Mouse (Mus musculus) heart, embryonic 15.5 days (tissue): ENCODE results near the gene Dusp22. TPM values are rescaled to one million over a fixed set of nuclear protein-coding genes. Genes with fewer than 3 reads are reported as not detected.

ENCODE experiments used
- ATAC-seq: fragments of 200-750 bp; cut with Nextera tagmentation; replicated peaks from 2 replicates; pipeline ENCODE4 v1.8.0; 2017; ENCODE audit warnings: low read depth, moderate TSS enrichment; ENCODE audit not compliant: insufficient number of reproducible peaks, insufficient read depth, low FRiP score
- H3K27ac ChIP-seq: fragments of 300-500 bp; sonication (generic); 2 replicates; pipeline ENCODE4 v1.5.1; 2015; ENCODE audit warnings: mild to moderate bottlenecking, inconsistent platforms
- H3K27me3 ChIP-seq: fragments of 300-500 bp; sonication (generic); 2 replicates; pipeline ENCODE4 v1.6.1; 2015; ENCODE audit warnings: inconsistent platforms
- H3K36me3 ChIP-seq: fragments of 300-500 bp; sonication (generic); 2 replicates; pipeline ENCODE4 v1.6.1; 2015; ENCODE audit warnings: mild to moderate bottlenecking, inconsistent platforms
- H3K4me1 ChIP-seq: fragments of 300-500 bp; sonication (generic); replicated peaks from 2 replicates; pipeline ENCODE4 v1.6.1; 2015; ENCODE audit warnings: inconsistent platforms
- H3K4me2 ChIP-seq: fragments of 300-500 bp; sonication (generic); 2 replicates; pipeline ENCODE4 v1.6.1; 2015; ENCODE audit warnings: inconsistent platforms, mild to moderate bottlenecking, moderate library complexity
- H3K4me3 ChIP-seq: fragments of 300-500 bp; sonication (generic); 2 replicates; pipeline ENCODE4 v1.5.1; 2015; ENCODE audit warnings: mild to moderate bottlenecking, inconsistent platforms
- H3K9ac ChIP-seq: fragments of 300-500 bp; sonication (generic); 2 replicates; pipeline ENCODE4 v1.6.1; 2015; ENCODE audit warnings: mild to moderate bottlenecking, inconsistent platforms
- H3K9me3 ChIP-seq: fragments of 300-500 bp; sonication (generic); replicated peaks from 2 replicates; pipeline ENCODE4 v1.6.1; 2016; ENCODE audit warnings: inconsistent platforms
- WGBS: fragments of 180-500 bp; shearing (Covaris S2); methylation state at CpG from one replicate; pipeline ENCODE4 v1.1.7; 2015; ENCODE audit warnings: mixed read lengths; 5-methylcytosine and 5-hydroxymethylcytosine counted together
- polyA plus RNA-seq: library from polyadenylated mRNA; unstranded; fragments of >200 nt; fragmentation: Nextera tagmentation; extraction: Ambion mirVana; gene quantifications from 2 replicates; pipeline ENCODE4 v1.2.1, GENCODE M21; 2015

Dusp22 gene
- polyA plus RNA-seq, 1 experiment from 2014 or later, result 15.5 TPM

- no peak for ATAC-seq
- no peak overlapping the region for H3K4me2 ChIP-seq
- no peaks in the 10 kb centered on the region for H3K36me3 ChIP-seq
Observed at GRCm38 (mm10) chr13:30722601-30723000, 62.8 kb downstream of the Dusp22 start.

GRCm38 (mm10) chr13:30723258-30723657 lies 63.5 kb downstream of the Dusp22 start:
- no peak overlapping the region for H3K27ac ChIP-seq
- no peaks in the 10 kb centered on the region for H3K9me3 ChIP-seq
- no peak for ATAC-seq
- no peak overlapping the region for H3K4me3 ChIP-seq
- no peaks in the 10 kb centered on the region for H3K27me3 ChIP-seq
- no peaks in the 10 kb centered on the region for H3K36me3 ChIP-seq
- no peak overlapping the region for H3K4me2 ChIP-seq
- H3K9ac ChIP-seq, result no peak overlapping the region
- H3K4me1 ChIP-seq, result peaks cover 2% of the 10 kb centered on the region; the same call in 1 of the 2 replicates
- WGBS, result 58% methylated on average over 5 of the region's 5 CpGs

More at GRCm38 (mm10) chr13:30722601-30723000, 62.8 kb downstream of the Dusp22 start:
- H3K4me1 ChIP-seq, result peaks cover 2% of the 10 kb centered on the region; the same call in 1 of the 2 replicates
- H3K27me3 ChIP-seq, result no peaks in the 10 kb centered on the region
- no peak overlapping the region for H3K27ac ChIP-seq
- no peak overlapping the region for H3K4me3 ChIP-seq
- 15% methylated on average over 7 of the region's 7 CpGs for WGBS
- no peaks in the 10 kb centered on the region for H3K9me3 ChIP-seq
- H3K9ac ChIP-seq, result no peak overlapping the region

DNA sequence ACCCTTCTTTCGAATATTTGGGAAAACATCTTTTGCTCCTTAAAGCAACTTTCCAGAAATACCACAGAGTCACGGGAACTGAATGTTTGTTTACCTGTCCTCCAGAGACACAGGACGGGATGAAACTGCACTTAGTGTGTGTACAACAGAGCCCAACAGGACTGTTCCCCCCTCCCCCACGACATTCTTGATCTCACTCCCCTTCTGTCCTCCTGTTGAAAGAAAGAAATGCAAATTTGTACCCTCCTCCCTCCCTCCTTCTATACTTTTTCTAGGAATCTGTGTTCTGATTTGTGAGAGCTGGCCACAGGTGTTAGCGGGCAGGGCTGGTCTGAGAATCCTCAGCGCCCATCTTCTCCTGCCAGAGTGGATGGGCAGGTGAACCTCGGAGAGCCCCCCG lies 64.1 kb downstream of the Dusp22 start:
- no peak overlapping the region for H3K4me2 ChIP-seq
- no peaks in the 10 kb centered on the region for H3K36me3 ChIP-seq
- no peak overlapping the region for H3K4me3 ChIP-seq
- peaks cover 2% of the 10 kb centered on the region; the same call in 1 of the 2 replicates for H3K4me1 ChIP-seq
- WGBS, result 57% methylated on average over 8 of the region's 8 CpGs
- H3K27me3 ChIP-seq, result no peaks in the 10 kb centered on the region
- no peak overlapping the region for H3K27ac ChIP-seq
- ATAC-seq, result no peak
- no peak overlapping the region for H3K9ac ChIP-seq
- H3K9me3 ChIP-seq, result no peaks in the 10 kb centered on the region

GRCm38 (mm10) chr13:30724691-30725271 lies 65.0 kb downstream of the Dusp22 start:
- H3K4me3 ChIP-seq, result no peak overlapping the region
- H3K27ac ChIP-seq, result no peak overlapping the region
- no peaks in the 10 kb centered on the region for H3K27me3 ChIP-seq
- H3K4me2 ChIP-seq, result no peak overlapping the region
- no peaks in the 10 kb centered on the region for H3K36me3 ChIP-seq
- no peak for ATAC-seq
- peaks cover 2% of the 10 kb centered on the region; the same call in 1 of the 2 replicates for H3K4me1 ChIP-seq
- WGBS, result 30% methylated on average over 7 of the region's 7 CpGs
- H3K9me3 ChIP-seq, result no peaks in the 10 kb centered on the region
- no peak overlapping the region for H3K9ac ChIP-seq

DNA sequence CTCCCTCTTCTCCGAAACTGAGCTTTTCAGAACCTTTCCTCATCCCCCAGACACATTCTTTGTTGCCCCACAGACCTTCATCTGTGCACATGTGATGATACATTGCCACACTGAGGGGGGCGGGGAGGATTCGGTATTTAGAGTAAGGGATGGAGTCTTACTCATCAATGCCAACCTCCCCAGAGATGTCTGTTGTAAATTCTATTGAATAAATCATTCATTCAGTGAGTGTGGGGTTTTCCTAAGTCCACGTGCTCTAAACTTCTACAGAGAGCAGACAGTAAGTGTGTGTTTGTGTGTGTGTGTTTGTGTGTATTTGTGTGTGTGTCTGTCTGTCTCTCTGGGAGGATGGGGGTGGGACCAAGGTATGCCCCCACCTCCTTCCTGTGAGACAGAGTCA lies 67.1 kb downstream of the Dusp22 start:
- H3K27ac ChIP-seq, result no peak overlapping the region
- H3K36me3 ChIP-seq, result no peaks in the 10 kb centered on the region
- 85% methylated on average over 4 of the region's 4 CpGs for WGBS

DNA sequence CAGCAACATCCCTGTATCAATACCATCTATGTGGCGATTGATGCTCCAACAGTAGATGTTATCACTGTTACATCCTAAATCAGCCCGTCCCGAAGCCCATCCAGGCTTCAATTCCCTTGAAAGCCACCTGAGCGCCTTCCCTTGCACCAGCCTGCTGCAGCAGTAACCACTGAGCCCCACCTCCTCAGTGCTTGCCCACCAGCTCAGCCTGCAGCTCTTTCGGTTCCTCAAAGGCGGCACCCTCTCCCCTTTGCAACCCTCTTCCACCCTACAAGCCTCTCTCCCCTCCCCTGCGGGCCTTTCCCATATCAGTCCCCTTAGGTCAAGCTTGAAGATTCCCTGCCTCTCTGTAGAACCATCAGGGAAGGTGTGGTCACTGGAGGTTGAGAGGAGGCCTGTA lies 68.4 kb downstream of the Dusp22 start:
- H3K4me3 ChIP-seq, result no peak overlapping the region
- no peak for ATAC-seq
- H3K27ac ChIP-seq, result no peak overlapping the region
- WGBS, result 81% methylated on average over 7 of the region's 7 CpGs
- no peaks in the 10 kb centered on the region for H3K9me3 ChIP-seq
- no peaks in the 10 kb centered on the region for H3K27me3 ChIP-seq
- H3K4me1 ChIP-seq, result 0 out of 2 replicates have a peak, but pooled peaks cover 2% of the 10 kb centered on the region
- no peak overlapping the region for H3K9ac ChIP-seq
- H3K4me2 ChIP-seq, result no peak overlapping the region
- no peaks in the 10 kb centered on the region for H3K36me3 ChIP-seq

More for the DNA sequence above, 67.1 kb downstream of the Dusp22 start:
- no peak overlapping the region for H3K4me3 ChIP-seq
- no peak overlapping the region for H3K9ac ChIP-seq
- H3K27me3 ChIP-seq, result no peaks in the 10 kb centered on the region
- no peak overlapping the region for H3K4me2 ChIP-seq
- peaks cover 2% of the 10 kb centered on the region; the same call in 1 of the 2 replicates for H3K4me1 ChIP-seq
- no peaks in the 10 kb centered on the region for H3K9me3 ChIP-seq
- ATAC-seq, result no peak

DNA sequence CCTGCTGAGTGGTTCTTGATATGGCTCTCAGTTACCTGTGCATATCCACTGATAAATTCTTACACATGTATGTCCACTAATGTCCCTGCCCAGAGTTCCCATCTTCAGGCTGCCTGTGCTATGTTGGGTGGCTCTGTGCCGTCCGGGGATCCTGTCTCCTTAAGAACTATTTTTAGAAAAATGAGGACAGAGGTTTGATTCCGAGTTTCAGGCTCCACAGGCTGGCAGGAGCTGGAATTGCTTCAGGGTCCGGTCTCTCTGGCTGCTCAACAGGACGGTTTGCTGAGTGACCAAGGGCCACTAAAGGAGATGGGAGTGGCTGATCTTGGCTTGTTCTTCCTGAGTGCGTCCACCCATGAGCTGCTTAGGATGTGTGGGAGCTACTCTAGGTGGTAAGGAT lies 69.4 kb downstream of the Dusp22 start:
- Histone ChIP-seq H3K36me3 (no peaks in the 10 kb centered on the region), H3K4me2 (0 out of 2 replicates have a peak overlapping the region, but pooled peaks have one; percentile 7), H3K4me1 (0 out of 2 replicates have a peak, but pooled peaks cover 2% of the 10 kb centered on the region), H3K9ac (no peak overlapping the region), H3K27ac (no peak overlapping the region), H3K4me3 (no peak overlapping the region), H3K9me3 (no peaks in the 10 kb centered on the region), H3K27me3 (no peaks in the 10 kb centered on the region)
- ATAC-seq, result peak; percentile 27; the same call in 1 of the 2 replicates
- WGBS, result 18% methylated on average over 6 of the region's 6 CpGs

- Histone ChIP-seq H3K27me3 (no peaks in the 10 kb centered on the region), H3K4me2 (no peak overlapping the region), H3K4me1 (0 out of 2 replicates have a peak, but pooled peaks cover 1% of the 10 kb centered on the region), H3K27ac (no peak overlapping the region), H3K4me3 (no peak overlapping the region), H3K36me3 (no peaks in the 10 kb centered on the region), H3K9me3 (no peaks in the 10 kb centered on the region), H3K9ac (no peak overlapping the region)
- 77% methylated on average over 15 of the region's 15 CpGs for WGBS
- no peak for ATAC-seq
Observed at GRCm38 (mm10) chr13:30730104-30730793, 70.5 kb downstream of the Dusp22 start.

DNA sequence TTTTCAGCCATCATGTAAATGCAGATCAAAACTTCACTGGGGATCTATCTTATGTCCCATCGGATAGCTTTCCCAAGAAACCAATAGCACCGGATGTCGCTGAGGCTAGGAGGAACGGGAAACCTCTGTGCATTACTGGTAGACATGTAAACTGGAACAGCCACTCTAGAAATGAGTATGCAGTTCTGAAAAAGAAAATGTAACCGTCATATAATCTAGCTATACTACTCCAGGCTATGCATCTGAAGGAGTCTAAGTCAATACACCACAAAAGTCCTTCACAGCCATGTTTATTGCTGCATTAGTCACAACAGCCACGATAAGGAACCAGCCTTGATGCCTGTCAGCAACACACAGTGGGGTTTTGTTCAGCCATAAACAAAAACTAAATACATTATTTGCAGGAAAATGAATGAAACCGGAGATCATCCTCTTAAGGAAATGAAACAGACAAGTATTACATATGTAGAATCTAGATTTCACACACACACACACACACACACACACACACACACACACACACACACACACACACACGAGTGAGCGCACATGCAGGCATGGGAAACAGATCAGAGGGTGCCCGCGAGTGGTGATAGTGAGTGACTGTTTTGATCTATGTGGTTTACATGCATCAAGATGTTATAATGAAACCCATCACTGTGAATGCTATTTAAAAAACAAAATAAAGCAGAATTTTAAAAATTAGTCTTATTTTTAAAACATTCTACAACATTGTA lies 73.1 kb downstream of the Dusp22 start:
- no peaks in the 10 kb centered on the region for H3K4me1 ChIP-seq
- ATAC-seq, result no peak
- no peaks in the 10 kb centered on the region for H3K27me3 ChIP-seq
- H3K27ac ChIP-seq, result no peak overlapping the region
- no peaks in the 10 kb centered on the region for H3K9me3 ChIP-seq
- WGBS, result 78% methylated on average over 11 of the region's 11 CpGs
- H3K36me3 ChIP-seq, result no peaks in the 10 kb centered on the region
- no peak overlapping the region for H3K4me3 ChIP-seq
- H3K4me2 ChIP-seq, result no peak overlapping the region
- no peak overlapping the region for H3K9ac ChIP-seq

DNA sequence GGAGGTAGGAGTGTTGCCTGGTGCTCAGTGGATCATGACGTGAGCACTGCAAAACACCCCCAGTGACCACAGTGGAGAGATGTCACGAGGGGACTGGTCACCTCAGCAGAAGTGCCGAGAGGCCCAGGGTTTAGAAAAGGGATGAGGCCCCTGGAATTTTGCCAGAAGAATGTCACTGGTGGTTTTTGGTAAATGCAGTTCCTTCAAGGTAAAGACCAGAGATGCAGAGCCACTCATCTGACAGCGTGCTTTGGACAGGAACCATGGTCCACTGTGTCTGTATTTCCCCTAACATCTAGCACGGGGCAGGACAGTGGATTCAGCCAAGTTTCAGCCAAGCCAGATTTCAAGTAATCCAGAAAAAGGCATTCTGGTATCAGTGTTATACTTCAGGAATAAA lies 76.9 kb downstream of the Dusp22 start:
- no peaks in the 10 kb centered on the region for H3K9me3 ChIP-seq
- H3K27me3 ChIP-seq, result no peaks in the 10 kb centered on the region
- no peak overlapping the region for H3K27ac ChIP-seq
- 70% methylated on average over 5 of the region's 5 CpGs for WGBS
- no peak overlapping the region for H3K9ac ChIP-seq
- no peak overlapping the region for H3K4me3 ChIP-seq
- no peaks in the 10 kb centered on the region for H3K4me1 ChIP-seq
- no peak for ATAC-seq
- no peak overlapping the region for H3K4me2 ChIP-seq
- H3K36me3 ChIP-seq, result no peaks in the 10 kb centered on the region

- H3K27me3 ChIP-seq, result no peaks in the 10 kb centered on the region
- H3K4me3 ChIP-seq, result no peak overlapping the region
- H3K36me3 ChIP-seq, result no peaks in the 10 kb centered on the region
- H3K27ac ChIP-seq, result no peak overlapping the region
- H3K9ac ChIP-seq, result no peak overlapping the region
- no peak overlapping the region for H3K4me2 ChIP-seq
- no peak for ATAC-seq
- 83% methylated on average over 2 of the region's 2 CpGs for WGBS
- no peaks in the 10 kb centered on the region for H3K4me1 ChIP-seq
- H3K9me3 ChIP-seq, result no peaks in the 10 kb centered on the region
Observed at GRCm38 (mm10) chr13:30737257-30737656, 77.5 kb downstream of the Dusp22 start.
